Mouse (Mus musculus): ENCODE results near the gene Dnajc12. TPM values are rescaled to one million over a fixed set of nuclear protein-coding genes. Genes with fewer than 3 reads are reported as not detected.
"Not testable (repeated sequence)": the region's sequence is repeated elsewhere in the genome, so short reads cannot be mapped to it uniquely, and the experiment has no call there.

The Dnajc12 gene
- total and polyA plus RNA-seq, 3 experiments: 0.83 to 3.7 (median 1.5) TPM

DNA sequence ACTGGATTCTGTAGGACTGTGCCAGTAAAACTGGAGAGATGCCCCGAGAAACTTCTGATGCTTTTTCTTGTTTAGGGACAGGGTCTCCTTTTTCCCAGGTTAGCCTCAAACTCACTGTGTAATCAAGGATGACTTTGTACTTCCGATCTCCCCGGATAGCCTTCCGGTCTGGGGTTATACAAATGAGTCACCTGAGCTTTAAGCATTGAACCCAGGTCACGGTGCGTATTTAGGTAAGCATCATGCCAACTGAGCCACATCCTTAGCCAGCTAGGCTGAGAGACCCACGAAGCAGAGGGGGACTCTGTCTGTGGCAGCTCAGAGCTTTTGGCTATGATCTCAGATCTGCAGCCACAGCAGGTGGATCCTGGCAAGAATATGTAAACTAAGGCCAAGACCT lies 31.6 kb upstream of the Dnajc12 start:
- no peak overlapping the region for H3K4me2 ChIP-seq (ENCODE audit: insufficient read depth, low read depth, poor library complexity, severe bottlenecking)
- in situ Hi-C loops (cut with MboI; ENCODE audit: low pct_ligation_motif_present, low pct_unique_long_range_greater_than_20kb, low sequenced_read_pairs): no loop called here

DNA sequence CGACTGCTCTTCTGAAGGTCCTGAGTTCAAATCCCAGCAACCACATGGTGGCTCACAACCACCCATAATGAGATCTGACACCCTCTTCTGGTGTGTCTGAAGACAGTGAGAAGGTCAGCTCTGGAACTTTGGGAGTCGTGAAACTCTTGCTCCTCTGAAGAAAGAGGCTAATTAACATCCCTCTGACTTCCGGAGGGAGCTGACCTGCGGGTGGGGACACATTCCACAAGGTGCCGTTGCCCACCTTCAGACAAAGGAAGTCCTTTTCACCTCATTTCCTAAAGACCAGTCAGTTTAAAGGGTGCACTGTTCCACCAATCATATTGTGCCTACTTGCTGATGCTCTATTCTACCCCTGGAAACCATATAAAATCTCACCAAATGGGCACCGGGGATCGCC lies 31.1 kb upstream of the Dnajc12 start:
- H3K27ac ChIP-seq (ENCODE audit: insufficient read depth, low read depth); H3K79me2 ChIP-seq (replicated peaks; ENCODE audit: control insufficient read depth, extremely low read depth, insufficient read depth, poor library complexity, severe bottlenecking); H3K9me3 ChIP-seq (replicated peaks; ENCODE audit: low read length); in situ Hi-C loops (cut with MboI; ENCODE audit: low pct_ligation_motif_present, low pct_unique_long_range_greater_than_20kb, low sequenced_read_pairs); H3K4me2 ChIP-seq (ENCODE audit: insufficient read depth, low read depth, poor library complexity, severe bottlenecking); H3K27me3 ChIP-seq (replicated peaks); H3K36me3 ChIP-seq (replicated peaks in 1 of 2; ENCODE audit: control insufficient read depth in 1 of 2, insufficient read depth in 1 of 2, low read length in 1 of 2); dilution Hi-C loops (cut with MboI; ENCODE audit: extremely low pct_ligation_motif_present, extremely low pct_unique_long_range_greater_than_20kb, low sequenced_read_pairs); H3K9ac ChIP-seq (ENCODE audit: insufficient read depth, low read depth); H3K4me3 ChIP-seq (replicated peaks in 1 of 3; ENCODE audit: low read depth in 2 of 3, low read length in 2 of 3, poor library complexity in 1 of 3); DNase-seq (ENCODE audit: extremely low read depth); H3K4me1 ChIP-seq (ENCODE audit: control insufficient read depth in 1 of 2, insufficient read depth in 2 of 2): not testable (repeated sequence)

More for the DNA sequence above, 31.6 kb upstream of the Dnajc12 start:
- no peak overlapping the region for H3K9ac ChIP-seq (ENCODE audit: insufficient read depth, low read depth)
- no peak for TF ChIP-seq MEF2A (IDR thresholded peaks at IDR 0.05; ENCODE audit: borderline replicate concordance, low read depth, low read length)
- no peak for TF ChIP-seq PAX5 (IDR thresholded peaks at IDR 0.05; ENCODE audit: low read length)
- TF ChIP-seq MAZ (IDR thresholded peaks at IDR 0.05; ENCODE audit: low read depth, low read length): no peak
- TF ChIP-seq ZKSCAN1 (IDR thresholded peaks at IDR 0.05; ENCODE audit: borderline replicate concordance, low read depth, low read length): no peak
- TF ChIP-seq ZMIZ1 (IDR thresholded peaks at IDR 0.05; ENCODE audit: low read depth, low read length): no peak
- no peak for TF ChIP-seq USF2 (conservative IDR thresholded peaks at IDR 0.05; ENCODE audit: low read depth, low read length)
- no peak for TF ChIP-seq MAX (IDR thresholded peaks at IDR 0.05; ENCODE audit: low read length)
- TF ChIP-seq E2F4 (IDR thresholded peaks at IDR 0.05; ENCODE audit: insufficient replicate concordance, low read depth, low read length): no peak
- no peak for TF ChIP-seq JUND (conservative IDR thresholded peaks at IDR 0.05; ENCODE audit: low read depth, low read length)
- no peak for TF ChIP-seq IRF4 (IDR thresholded peaks at IDR 0.05; ENCODE audit: low read depth, low read length)
- no peak for TF ChIP-seq POLR2A (IDR thresholded peaks at IDR 0.05; ENCODE audit: low read depth, low read length)
- TF ChIP-seq ETS1 (conservative IDR thresholded peaks at IDR 0.05; ENCODE audit: low read depth, low read length): no peak
- TF ChIP-seq SIN3A (IDR thresholded peaks at IDR 0.05; ENCODE audit: low read length): no peak
- TF ChIP-seq JUN (IDR thresholded peaks at IDR 0.05; ENCODE audit: insufficient read depth, low read depth, low read length): no peak
- no peak for TF ChIP-seq POLR2AphosphoS2 (IDR thresholded peaks at IDR 0.05; ENCODE audit: low read depth, low read length)
- no peak for TF ChIP-seq TCF12 (IDR thresholded peaks at IDR 0.05; ENCODE audit: low read depth, low read length)
- TF ChIP-seq BHLHE40 (IDR thresholded peaks at IDR 0.05; ENCODE audit: low read depth, low read length): no peak
- TF ChIP-seq MYC (IDR thresholded peaks at IDR 0.05; ENCODE audit: low read depth, low read length): no peak
- TF ChIP-seq ZNF384 (IDR thresholded peaks at IDR 0.05; ENCODE audit: low read depth, low read length): no peak
- no peak for TF ChIP-seq CHD1 (IDR thresholded peaks at IDR 0.05; ENCODE audit: low read depth, low read length)
- H3K79me2 ChIP-seq (replicated peaks; ENCODE audit: control insufficient read depth, extremely low read depth, insufficient read depth, poor library complexity, severe bottlenecking): no peaks in the 10 kb centered on the region
- no peak for DNase-seq (ENCODE audit: extremely low read depth)
- dilution Hi-C loops (cut with MboI; ENCODE audit: extremely low pct_ligation_motif_present, extremely low pct_unique_long_range_greater_than_20kb, low sequenced_read_pairs): no loop called here
- peaks cover 10% of the 10 kb centered on the region for H3K9me3 ChIP-seq (replicated peaks; ENCODE audit: low read length)
- H3K4me3 ChIP-seq (replicated peaks in 1 of 3; ENCODE audit: low read depth in 2 of 3, low read length in 2 of 3, poor library complexity in 1 of 3): no peak overlapping the region
- no peaks in the 10 kb centered on the region for H3K36me3 ChIP-seq (replicated peaks in 1 of 2; ENCODE audit: control insufficient read depth in 1 of 2, insufficient read depth in 1 of 2, low read length in 1 of 2)
- H3K27me3 ChIP-seq (replicated peaks): no peaks in the 10 kb centered on the region
- peaks cover 3 to 5% of the 10 kb centered on the region in 2 experiments; a peak in 2 of 4 replicates for H3K4me1 ChIP-seq (ENCODE audit: control insufficient read depth in 1 of 2, insufficient read depth in 2 of 2)
- H3K27ac ChIP-seq (ENCODE audit: insufficient read depth, low read depth): no peak overlapping the region

All from CH12.LX (cell line).